Mouse (Mus musculus) forebrain, embryonic 13.5 days (tissue): ENCODE data around the gene Atxn7l3. TPM values are rescaled to one million over a fixed set of nuclear protein-coding genes. Genes with fewer than 3 reads are reported as not detected.
A peak's percentile ranks its signal among the peaks of the same experiment; 100 is the strongest.

Source experiments
- ATAC-seq: fragments of 200-750 bp; cut with Nextera tagmentation; 2 replicates; pipeline ENCODE4 v1.8.0; 2017
- H3K27ac ChIP-seq: fragments of 300-500 bp; sonication (generic); 2 replicates; pipeline ENCODE4 v1.5.1; 2015; ENCODE audit warnings: inconsistent platforms, mild to moderate bottlenecking, moderate library complexity
- H3K27me3 ChIP-seq: fragments of 300-500 bp; sonication (generic); 2 replicates; pipeline ENCODE4 v1.6.1; 2015; ENCODE audit warnings: mild to moderate bottlenecking, inconsistent platforms
- H3K36me3 ChIP-seq: fragments of 300-500 bp; sonication (generic); 2 replicates; pipeline ENCODE4 v1.6.1; 2015; ENCODE audit warnings: mild to moderate bottlenecking, inconsistent platforms; ENCODE audit not compliant: poor library complexity, severe bottlenecking
- H3K4me1 ChIP-seq: fragments of 300-500 bp; sonication (generic); 2 replicates; pipeline ENCODE4 v1.6.1; 2015; ENCODE audit warnings: inconsistent platforms
- H3K4me2 ChIP-seq: fragments of 300-500 bp; sonication (generic); 2 replicates; pipeline ENCODE4 v1.6.1; 2015; ENCODE audit warnings: inconsistent platforms, mild to moderate bottlenecking, moderate library complexity
- H3K4me3 ChIP-seq: fragments of 300-500 bp; sonication (generic); 2 replicates; pipeline ENCODE4 v1.5.1; 2015; ENCODE audit warnings: mild to moderate bottlenecking, inconsistent platforms
- H3K9ac ChIP-seq: fragments of 300-500 bp; sonication (generic); 2 replicates; pipeline ENCODE4 v1.6.1; 2015; ENCODE audit warnings: mild to moderate bottlenecking, inconsistent platforms
- H3K9me3 ChIP-seq: fragments of 300-500 bp; sonication (generic); replicated peaks from 2 replicates; pipeline ENCODE4 v1.6.1; 2016; ENCODE audit warnings: inconsistent platforms
- WGBS: fragments of 180-500 bp; shearing (Covaris S2); methylation state at CpG from one replicate; pipeline ENCODE4 v1.1.7; 2015; 5-methylcytosine and 5-hydroxymethylcytosine counted together
- polyA plus RNA-seq: library from polyadenylated mRNA; unstranded; fragments of >200 nt; fragmentation: Nextera tagmentation; extraction: Ambion mirVana; gene quantifications from 2 replicates; pipeline ENCODE4 v1.2.1, GENCODE M21; 2015

Atxn7l3 gene
- polyA plus RNA-seq: 21.8 and 22.7 TPM in 2 replicates

GRCm38 (mm10) chr11:102296491-102297472 is at the start of gene Atxn7l3:
Atxn7l3 (minus strand) TSS chr11:102296631.
- H3K27me3 ChIP-seq: no peaks in the 10 kb centered on the region
- 0% methylated on average over 34 of the region's 125 CpGs for WGBS
- peak within 1 kb of the TSS; percentile 95 for H3K9ac ChIP-seq
- peak within 1 kb of the TSS; percentile 99 for H3K27ac ChIP-seq
- H3K9me3 ChIP-seq: no peaks in the 10 kb centered on the region
- H3K4me1 ChIP-seq: peaks cover 26% of the 10 kb centered on the region
- peaks cover 28% of the 10 kb centered on the region for H3K36me3 ChIP-seq
- peak within 1 kb of the TSS; percentile 86 for H3K4me3 ChIP-seq
- peak; percentile 96 for ATAC-seq
- H3K4me2 ChIP-seq: peak within 1 kb of the TSS; percentile 84

- H3K4me3 ChIP-seq: no peak overlapping the region
- H3K9ac ChIP-seq: no peak overlapping the region
- no peaks in the 10 kb centered on the region for H3K36me3 ChIP-seq
- no peak for ATAC-seq
- 91% methylated on average over 3 of the region's 3 CpGs for WGBS
- no peaks in the 10 kb centered on the region for H3K9me3 ChIP-seq
- no peak overlapping the region for H3K27ac ChIP-seq
- peaks cover 3% of the 10 kb centered on the region for H3K4me1 ChIP-seq
- H3K27me3 ChIP-seq: no peaks in the 10 kb centered on the region
- no peak overlapping the region for H3K4me2 ChIP-seq
These were observed 48.0 kb upstream of the Atxn7l3 start for GRCm38 (mm10) chr11:102344458-102344857.

- H3K27me3 ChIP-seq: no peaks in the 10 kb centered on the region
- no peaks in the 10 kb centered on the region for H3K36me3 ChIP-seq
- H3K4me3 ChIP-seq: no peak overlapping the region
- no peaks in the 10 kb centered on the region for H3K9me3 ChIP-seq
- H3K4me1 ChIP-seq: peaks cover 13% of the 10 kb centered on the region
- 56% methylated on average over 12 of the region's 12 CpGs for WGBS
- H3K9ac ChIP-seq: no peak overlapping the region
- ATAC-seq: no peak
- no peak overlapping the region for H3K27ac ChIP-seq
- H3K4me2 ChIP-seq: no peak overlapping the region
These were observed 46.3 kb upstream of the Atxn7l3 start for GRCm38 (mm10) chr11:102342742-102343141.

- Histone ChIP-seq H3K36me3 (no peaks in the 10 kb centered on the region), H3K9ac (no peak overlapping the region), H3K9me3 (no peaks in the 10 kb centered on the region), H3K4me1 (peaks cover 13% of the 10 kb centered on the region), H3K4me2 (no peak overlapping the region), H3K27ac (no peak overlapping the region), H3K27me3 (no peaks in the 10 kb centered on the region), H3K4me3 (no peak overlapping the region)
- no peak for ATAC-seq
- WGBS: 89% methylated on average over 4 of the region's 4 CpGs
These were observed 44.7 kb upstream of the Atxn7l3 start for GRCm38 (mm10) chr11:102341101-102341500.

GRCm38 (mm10) chr11:102339624-102340023 is 43.2 kb upstream of the Atxn7l3 start:
- 59% methylated on average over 4 of the region's 4 CpGs for WGBS

GRCm38 (mm10) chr11:102339195-102339594 is 42.8 kb upstream of the Atxn7l3 start:
- no peak for ATAC-seq
- 73% methylated on average over 11 of the region's 11 CpGs for WGBS
- H3K27ac ChIP-seq: peak overlapping the region; percentile 55

More at GRCm38 (mm10) chr11:102339624-102340023, 43.2 kb upstream of the Atxn7l3 start:
- Histone ChIP-seq H3K36me3 (no peaks in the 10 kb centered on the region), H3K27ac (peak overlapping the region; percentile 55; the same call in 1 of the 2 replicates), H3K9ac (no peak overlapping the region), H3K9me3 (no peaks in the 10 kb centered on the region), H3K4me2 (no peak overlapping the region), H3K4me3 (no peak overlapping the region), H3K27me3 (no peaks in the 10 kb centered on the region), H3K4me1 (peaks cover 13% of the 10 kb centered on the region)
- no peak for ATAC-seq

GRCm38 (mm10) chr11:102338561-102338960 is 42.1 kb upstream of the Atxn7l3 start:
- Histone ChIP-seq H3K4me2 (no peak overlapping the region), H3K36me3 (no peaks in the 10 kb centered on the region), H3K4me3 (no peak overlapping the region), H3K9me3 (no peaks in the 10 kb centered on the region), H3K9ac (no peak overlapping the region), H3K4me1 (peaks cover 13% of the 10 kb centered on the region), H3K27ac (peak overlapping the region; percentile 55), H3K27me3 (no peaks in the 10 kb centered on the region)
- 36% methylated on average over 3 of the region's 3 CpGs for WGBS
- no peak for ATAC-seq

More at GRCm38 (mm10) chr11:102339195-102339594, 42.8 kb upstream of the Atxn7l3 start:
- H3K27me3 ChIP-seq: no peaks in the 10 kb centered on the region
- H3K4me1 ChIP-seq: peaks cover 13% of the 10 kb centered on the region
- no peak overlapping the region for H3K4me3 ChIP-seq
- H3K36me3 ChIP-seq: no peaks in the 10 kb centered on the region
- no peaks in the 10 kb centered on the region for H3K9me3 ChIP-seq
- no peak overlapping the region for H3K4me2 ChIP-seq
- H3K9ac ChIP-seq: no peak overlapping the region

GRCm38 (mm10) chr11:102337921-102338320 is 41.5 kb upstream of the Atxn7l3 start:
- 87% methylated on average over 1 of the region's 1 CpGs for WGBS
- Histone ChIP-seq H3K27ac (no peak overlapping the region), H3K27me3 (no peaks in the 10 kb centered on the region), H3K9ac (no peak overlapping the region), H3K4me2 (no peak overlapping the region), H3K4me1 (peaks cover 13% of the 10 kb centered on the region), H3K4me3 (no peak overlapping the region), H3K36me3 (no peaks in the 10 kb centered on the region), H3K9me3 (no peaks in the 10 kb centered on the region)
- ATAC-seq: no peak

- no peak overlapping the region for H3K4me2 ChIP-seq
These were observed 39.8 kb upstream of the Atxn7l3 start for GRCm38 (mm10) chr11:102336191-102336590.

GRCm38 (mm10) chr11:102334973-102335700 is 38.7 kb upstream of the Atxn7l3 start:
- Histone ChIP-seq H3K36me3 (no peaks in the 10 kb centered on the region), H3K9me3 (no peaks in the 10 kb centered on the region), H3K4me3 (no peak overlapping the region), H3K27me3 (no peaks in the 10 kb centered on the region), H3K4me2 (no peak overlapping the region), H3K9ac (no peak overlapping the region), H3K4me1 (peaks cover 13% of the 10 kb centered on the region), H3K27ac (no peak overlapping the region)
- WGBS: 37% methylated on average over 9 of the region's 9 CpGs
- ATAC-seq: no peak

More at GRCm38 (mm10) chr11:102336191-102336590, 39.8 kb upstream of the Atxn7l3 start:
- no peaks in the 10 kb centered on the region for H3K9me3 ChIP-seq
- WGBS: 80% methylated on average over 1 of the region's 1 CpGs
- no peak for ATAC-seq
- no peaks in the 10 kb centered on the region for H3K36me3 ChIP-seq
- H3K4me3 ChIP-seq: no peak overlapping the region
- peaks cover 13% of the 10 kb centered on the region for H3K4me1 ChIP-seq
- H3K9ac ChIP-seq: no peak overlapping the region
- H3K27ac ChIP-seq: no peak overlapping the region
- H3K27me3 ChIP-seq: no peaks in the 10 kb centered on the region

- peaks cover 6% of the 10 kb centered on the region for H3K4me1 ChIP-seq
- no peak overlapping the region for H3K4me2 ChIP-seq
- no peaks in the 10 kb centered on the region for H3K27me3 ChIP-seq
- 65% methylated on average over 4 of the region's 4 CpGs for WGBS
- no peak overlapping the region for H3K27ac ChIP-seq
- H3K36me3 ChIP-seq: no peaks in the 10 kb centered on the region
- H3K9me3 ChIP-seq: no peaks in the 10 kb centered on the region
- no peak overlapping the region for H3K9ac ChIP-seq
- ATAC-seq: no peak
- H3K4me3 ChIP-seq: no peak overlapping the region
These were observed 37.6 kb upstream of the Atxn7l3 start for GRCm38 (mm10) chr11:102334010-102334409.

- Histone ChIP-seq H3K27me3 (no peaks in the 10 kb centered on the region), H3K9ac (no peak overlapping the region), H3K4me2 (no peak overlapping the region), H3K9me3 (no peaks in the 10 kb centered on the region), H3K4me3 (no peak overlapping the region), H3K27ac (no peak overlapping the region), H3K4me1 (no peaks in the 10 kb centered on the region), H3K36me3 (no peaks in the 10 kb centered on the region)
- ATAC-seq: no peak
These were observed 36.6 kb upstream of the Atxn7l3 start for GRCm38 (mm10) chr11:102333061-102333460.
